Mouse (Mus musculus) testis, adult 2 months (tissue): ENCODE measurements around the gene Crebbp. TPM values are rescaled to one million over a fixed set of nuclear protein-coding genes. Genes with fewer than 3 reads are reported as not detected.

Experiments used
- H3K27ac ChIP-seq: fragments of 200-500 bp; 2 replicates; pipeline ENCODE4 v1.5.1; 2012; ENCODE audit warnings: low read depth, low read length; ENCODE audit not compliant: control insufficient read depth, insufficient read depth
- H3K27me3 ChIP-seq: fragments of 200-500 bp; 2 replicates; pipeline ENCODE4 v1.6.1; 2012; ENCODE audit warnings: mild to moderate bottlenecking, low read length, moderate library complexity; ENCODE audit not compliant: control insufficient read depth, insufficient read depth
- H3K36me3 ChIP-seq: fragments of 200-500 bp; 2 replicates; pipeline ENCODE4 v1.6.1; 2012; ENCODE audit warnings: mild to moderate bottlenecking, low read length; ENCODE audit not compliant: control insufficient read depth, insufficient read depth
- H3K4me1 ChIP-seq: fragments of 200-500 bp; 2 replicates; pipeline ENCODE4 v1.6.1; 2012; ENCODE audit warnings: low read length; ENCODE audit not compliant: control insufficient read depth, insufficient read depth
- H3K4me3 ChIP-seq: fragments of 200-500 bp; 2 replicates; pipeline ENCODE4 v1.5.1; 2012; ENCODE audit warnings: low read depth, mild to moderate bottlenecking, low read length, moderate library complexity, mixed read lengths; ENCODE audit not compliant: control insufficient read depth
- CTCF ChIP-seq: fragments of 200-500 bp; IDR thresholded peaks from 2 replicates; pipeline ENCODE4 v1.5.1; 2012; ENCODE audit warnings: low read depth, mild to moderate bottlenecking, inconsistent platforms, low read length, moderate library complexity; ENCODE audit not compliant: control insufficient read depth, insufficient read depth, insufficient replicate concordance
- POLR2A ChIP-seq: fragments of 200-500 bp; IDR thresholded peaks from 2 replicates; pipeline ENCODE4 v1.6.1; 2012; ENCODE audit warnings: low read depth, mild to moderate bottlenecking, inconsistent platforms, low read length, moderate library complexity; ENCODE audit not compliant: control insufficient read depth
- polyA plus RNA-seq: library from polyadenylated mRNA; depleted of rRNA; stranded (reverse); fragments of >200 nt; gene quantifications from 2 replicates; pipeline ENCODE4 v1.2.3, GENCODE M21; 2012; rRNA removed

The Crebbp gene
- polyA plus RNA-seq, 1 experiment, result 15.0 TPM

DNA sequence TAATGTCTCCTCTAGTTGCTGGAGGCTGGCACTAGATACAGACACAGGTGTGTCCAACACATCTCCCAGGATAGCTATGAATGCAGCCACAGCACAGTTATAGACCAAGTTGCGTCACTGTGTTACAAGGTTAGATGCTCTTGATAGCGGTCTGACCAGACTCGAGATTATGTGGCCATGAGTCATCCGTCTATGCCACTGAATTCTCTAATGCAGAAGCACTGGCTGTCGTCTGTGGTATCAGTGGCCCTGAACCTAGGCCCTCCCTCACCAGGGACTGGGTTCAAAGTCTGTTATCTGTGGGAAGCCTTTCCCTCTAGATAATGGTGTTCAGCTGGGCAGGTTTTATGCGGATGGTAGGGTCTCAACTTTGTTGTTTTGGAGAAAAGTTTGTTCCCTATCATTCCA lies 181.5 kb downstream of the Crebbp start:
- Histone ChIP-seq H3K36me3 (no peaks in the 10 kb centered on the region), H3K4me1 (no peaks in the 10 kb centered on the region), H3K27me3 (no peaks in the 10 kb centered on the region), H3K27ac (no peak overlapping the region), H3K4me3 (no peak overlapping the region)
- no peak for TF ChIP-seq CTCF
- TF ChIP-seq POLR2A, result no peak

DNA sequence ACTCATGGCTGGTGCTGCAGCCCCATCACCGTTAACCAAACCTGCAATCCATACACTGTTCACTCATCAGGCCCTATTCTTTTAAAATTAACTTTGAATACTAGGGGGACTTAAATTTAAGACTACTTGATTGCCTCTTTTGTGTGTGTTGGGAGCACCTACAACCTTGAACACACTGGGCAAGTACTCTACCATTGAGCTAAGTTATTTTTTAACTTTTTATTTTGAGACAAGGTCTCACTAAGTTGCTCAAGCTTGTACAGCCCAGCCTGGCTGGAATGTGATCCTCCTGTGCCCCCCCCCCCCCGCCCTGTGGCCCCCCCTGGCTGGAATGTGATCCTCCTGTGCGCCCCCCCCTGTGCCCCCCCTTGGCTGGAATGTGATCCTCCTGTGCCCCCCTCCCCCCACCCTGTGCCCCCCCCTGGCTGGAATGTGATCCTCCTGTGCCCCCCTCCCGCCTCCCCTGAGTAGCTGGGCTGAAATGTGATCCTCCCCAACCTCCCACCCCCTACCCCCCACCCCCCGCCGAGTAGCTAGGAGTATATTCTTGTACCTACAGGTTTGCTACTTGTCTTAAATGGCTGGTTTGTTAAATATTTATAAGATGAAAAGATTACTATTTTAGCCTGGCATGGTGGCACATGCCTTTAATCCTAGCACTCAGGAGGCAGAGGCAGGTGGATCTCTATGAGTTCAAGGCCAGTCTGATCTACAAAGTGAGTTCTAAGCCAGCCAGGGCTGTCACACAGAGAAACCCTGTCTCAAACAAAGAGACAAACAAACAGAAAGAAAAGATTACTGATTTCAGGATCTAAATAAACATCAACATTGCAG lies 182.1 kb downstream of the Crebbp start:
- no peak overlapping the region for H3K27ac ChIP-seq
- TF ChIP-seq POLR2A, result no peak
- no peak for TF ChIP-seq CTCF
- H3K36me3 ChIP-seq, result no peaks in the 10 kb centered on the region
- no peaks in the 10 kb centered on the region for H3K4me1 ChIP-seq
- no peaks in the 10 kb centered on the region for H3K27me3 ChIP-seq
- no peak overlapping the region for H3K4me3 ChIP-seq

Other genes with a start within 250 kb of the Crebbp start
- gene Nlrc3, start 237.4 kb downstream of the Crebbp start, polyA plus RNA-seq, result 0.64 and 0.80 TPM in 2 replicates
- gene Slx4, start 210.2 kb downstream of the Crebbp start, polyA plus RNA-seq, result 175 and 188 TPM in 2 replicates
- 0.14 and 0.17 TPM in 2 replicates for gene Dnase1, start 177.1 kb downstream of the Crebbp start, polyA plus RNA-seq
- gene Trap1, start 136.2 kb downstream of the Crebbp start, polyA plus RNA-seq, result 70.0 and 72.4 TPM in 2 replicates
- gene Adcy9, start 206.5 kb upstream of the Crebbp start, polyA plus RNA-seq, result 3.3 and 3.4 TPM in 2 replicates